Mouse (Mus musculus) ES-E14 (cell line): Measurements from ENCODE around the gene Dpep2nb.

ENCODE experiments used
- HCFC1 ChIP-seq: IDR thresholded peaks from 2 replicates; pipeline ENCODE4 v1.6.1; 2012; ENCODE audit warnings: low read length, inconsistent platforms, borderline replicate concordance; ENCODE audit not compliant: insufficient read depth
- MAFK ChIP-seq: IDR thresholded peaks from 2 replicates; pipeline ENCODE4 v1.6.1; 2014; ENCODE audit warnings: mild to moderate bottlenecking, low read depth, low read length, inconsistent platforms; ENCODE audit not compliant: insufficient read depth
- ZNF384 ChIP-seq: IDR thresholded peaks from 2 replicates; pipeline ENCODE4 v1.6.1; 2012; ENCODE audit warnings: low read depth, low read length, inconsistent platforms

DNA sequence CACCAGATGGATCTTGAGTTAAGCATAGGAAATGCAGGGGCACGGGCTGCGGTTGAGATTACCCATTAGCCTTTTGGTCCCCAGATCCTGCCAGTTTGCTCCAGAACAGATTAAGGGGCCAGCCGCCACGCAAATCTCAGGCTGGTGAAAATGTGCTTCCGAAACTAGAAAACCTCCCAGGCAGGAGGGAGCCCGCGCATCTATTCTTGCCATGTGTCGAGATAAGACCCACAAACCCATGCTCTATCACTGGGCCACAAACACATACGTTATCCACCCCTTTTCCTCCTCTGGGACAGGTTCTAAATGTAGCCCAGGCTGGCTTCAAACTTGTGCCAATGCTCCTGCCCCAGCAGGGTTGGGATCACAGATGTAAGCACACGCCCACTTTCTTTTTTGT, 44.2 kb downstream of the Dpep2nb start:
- no peak for TF ChIP-seq ZNF384
- no peak for TF ChIP-seq HCFC1
- TF ChIP-seq MAFK: no peak
